Mouse (Mus musculus) skeletal muscle tissue, adult 2 months (tissue): ENCODE data around the gene F8a.
"Not testable (repeated sequence)": the region's sequence is repeated elsewhere in the genome, so short reads cannot be mapped to it uniquely, and the experiment has no call there.

Source experiments
- DNase-seq: peaks from one replicate; pipeline ENCODE4 v3.0.0-alpha.2; 2012; ENCODE audit warnings: low read depth, low spot score

The F8a gene

GRCm38 (mm10) chrX:73227914-73228605, at the start of gene F8a:
Gene F8a, plus strand, starts transcription at chrX:73228291.
- peak; percentile 64 for DNase-seq

GRCm38 (mm10) chrX:73191934-73192333, 36.2 kb upstream of the F8a start, which contains the start of gene Xlr3b:
Gene Xlr3b, plus strand, starts transcription at chrX:73192207.
- peak; percentile 3 for DNase-seq

- not testable (repeated sequence) for DNase-seq
These were observed 14.1 kb upstream of the F8a start, which contains the start of gene Xlr4b for GRCm38 (mm10) chrX:73213819-73214564. Gene Xlr4b, plus strand, starts transcription at chrX:73214333.

GRCm38 (mm10) chrX:73225365-73225764, 2.7 kb upstream of the F8a start:
- no peak for DNase-seq

GRCm38 (mm10) chrX:73228606-73229214, 619 bp downstream of the F8a start:
- peak; percentile 30 for DNase-seq

- DNase-seq, result no peak
These were observed 1.2 kb downstream of the F8a start for GRCm38 (mm10) chrX:73229288-73229687.

GRCm38 (mm10) chrX:73242821-73243325, 14.8 kb downstream of the F8a start, which contains the start of gene Xlr4c:
Gene Xlr4c, minus strand, starts transcription at chrX:73243130.
- DNase-seq, result not testable (repeated sequence)

GRCm38 (mm10) chrX:73262428-73262827, 34.3 kb downstream of the F8a start:
- DNase-seq, result not testable (repeated sequence)

- DNase-seq, result not testable (repeated sequence)
These were observed 37.2 kb downstream of the F8a start, which contains the start of gene Xlr3c for GRCm38 (mm10) chrX:73265270-73265669. Gene Xlr3c, minus strand, starts transcription at chrX:73265390.
